Mouse (Mus musculus): ENCODE results near the gene Rrad.

- TF ChIP-seq CTCF (IDR thresholded peaks at IDR 0.05; ENCODE audit: low read depth, low read length) (no peak), POLR2A (IDR thresholded peaks at IDR 0.05; ENCODE audit: borderline replicate concordance, low read depth, low read length) (no peak)
These were observed 18.0 kb downstream of the Rrad start for GRCm38 (mm10) chr8:104613119-104613518.

All from bone marrow macrophage, adult 2 months (primary cell).